Mouse (Mus musculus): Measurements from ENCODE around the gene Unc13c. TPM values are rescaled to one million over a fixed set of nuclear protein-coding genes. Genes with fewer than 3 reads are reported as not detected.

Unc13c gene
- not detected in 2 replicates for polyA plus RNA-seq (2012; ENCODE audit: insufficient read depth, low replicate concordance)

GRCm38 (mm10) chr9:73968641-73969121 is at the start of gene Unc13c:
Unc13c (minus strand) TSS chr9:73968966.
- peaks cover 8% of the 10 kb centered on the region; the same call in 1 of the 2 replicates for H3K9me3 ChIP-seq
- H3K27me3 ChIP-seq (replicated peaks): peaks cover 2% of the 10 kb centered on the region
- no peaks in the 10 kb centered on the region for H3K4me1 ChIP-seq
- H3K4me3 ChIP-seq (replicated peaks): no peak within 1 kb of the TSS
- no peaks in the 10 kb centered on the region for H3K36me3 ChIP-seq (replicated peaks; ENCODE audit: low read length)
- no peak for TF ChIP-seq FLI1 (IDR thresholded peaks at IDR 0.05; ENCODE audit: low read length)
- TF ChIP-seq GATA1 (IDR thresholded peaks at IDR 0.05; ENCODE audit: borderline replicate concordance, low read length): no peak

- no peak for TF ChIP-seq FLI1 (IDR thresholded peaks at IDR 0.05; ENCODE audit: low read length)
- TF ChIP-seq GATA1 (IDR thresholded peaks at IDR 0.05; ENCODE audit: borderline replicate concordance, low read length): no peak
- H3K9me3 ChIP-seq: no peaks in the 10 kb centered on the region
- H3K4me1 ChIP-seq: no peaks in the 10 kb centered on the region
- H3K27me3 ChIP-seq (replicated peaks): no peaks in the 10 kb centered on the region
- no peak overlapping the region for H3K4me3 ChIP-seq (replicated peaks)
- H3K36me3 ChIP-seq (replicated peaks; ENCODE audit: low read length): no peaks in the 10 kb centered on the region
Observed at GRCm38 (mm10) chr9:74007976-74008686, 39.4 kb upstream of the Unc13c start.

DNA sequence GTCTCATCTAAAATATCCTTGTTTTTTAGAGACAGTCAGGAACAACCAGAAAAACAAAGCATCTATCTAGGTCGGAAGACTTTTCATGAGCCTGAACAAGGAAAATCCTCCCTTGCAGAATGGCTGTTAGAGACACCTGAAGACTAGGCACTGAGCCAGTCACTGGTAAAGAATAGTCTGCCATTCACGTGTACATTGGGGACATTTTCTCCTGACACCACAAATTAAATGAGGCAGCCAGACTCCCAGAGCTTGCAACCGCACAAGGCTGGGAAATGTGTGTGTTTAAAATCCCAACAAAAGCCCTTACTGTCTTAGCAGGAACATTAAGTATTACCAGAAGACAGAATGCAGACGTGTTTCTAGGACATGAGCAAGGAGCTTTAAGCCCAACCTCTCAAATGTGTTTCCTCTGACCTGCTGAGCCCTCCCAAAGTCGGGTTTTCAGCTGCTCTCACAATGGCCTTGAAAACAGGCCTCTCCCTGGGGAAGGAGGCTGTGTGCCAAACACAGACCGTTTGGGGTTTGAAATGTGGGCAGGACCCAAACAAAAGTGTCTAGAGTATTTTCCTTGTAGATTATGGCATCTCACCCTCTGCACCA is 33.7 kb upstream of the Unc13c start:
- Histone ChIP-seq H3K9me3 (0 out of 2 replicates have a peak, but pooled peaks cover 5% of the 10 kb centered on the region), H3K27me3 (replicated peaks) (no peaks in the 10 kb centered on the region), H3K4me3 (replicated peaks) (no peak overlapping the region), H3K36me3 (replicated peaks; ENCODE audit: low read length) (no peaks in the 10 kb centered on the region), H3K4me1 (no peaks in the 10 kb centered on the region)
- TF ChIP-seq FLI1 (IDR thresholded peaks at IDR 0.05; ENCODE audit: low read length) (no peak), GATA1 (IDR thresholded peaks at IDR 0.05; ENCODE audit: borderline replicate concordance, low read length) (no peak)

- H3K9me3 ChIP-seq: 0 out of 2 replicates have a peak, but pooled peaks cover 3% of the 10 kb centered on the region
- H3K36me3 ChIP-seq (replicated peaks; ENCODE audit: low read length): no peaks in the 10 kb centered on the region
- no peaks in the 10 kb centered on the region for H3K4me1 ChIP-seq
- no peak overlapping the region for H3K4me3 ChIP-seq (replicated peaks)
- TF ChIP-seq GATA1 (IDR thresholded peaks at IDR 0.05; ENCODE audit: borderline replicate concordance, low read length) (no peak), FLI1 (IDR thresholded peaks at IDR 0.05; ENCODE audit: low read length) (no peak)
- no peaks in the 10 kb centered on the region for H3K27me3 ChIP-seq (replicated peaks)
Observed at GRCm38 (mm10) chr9:73988096-73988495, 19.3 kb upstream of the Unc13c start.

DNA sequence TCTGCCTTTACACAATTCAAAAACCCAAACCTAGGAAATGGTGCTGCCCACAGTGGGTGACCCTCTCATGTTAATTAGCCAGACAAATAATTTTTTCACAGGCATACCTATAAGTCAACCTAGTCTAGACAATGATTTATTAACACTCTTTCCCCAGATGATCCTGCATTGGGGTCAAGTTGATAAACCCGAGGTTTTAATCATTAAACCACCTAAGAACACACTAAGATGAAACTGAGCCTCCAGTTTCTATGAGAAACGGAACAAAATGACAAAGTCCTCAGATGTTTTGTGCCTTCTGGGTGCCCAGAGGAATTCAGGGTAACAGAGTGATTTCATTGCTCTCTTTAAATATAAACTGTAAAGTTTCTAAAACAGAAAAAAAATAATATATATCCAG is 18.5 kb upstream of the Unc13c start:
- H3K4me3 ChIP-seq (replicated peaks): no peak overlapping the region
- H3K4me1 ChIP-seq: no peaks in the 10 kb centered on the region
- no peaks in the 10 kb centered on the region for H3K36me3 ChIP-seq (replicated peaks; ENCODE audit: low read length)
- no peaks in the 10 kb centered on the region for H3K27me3 ChIP-seq (replicated peaks)
- TF ChIP-seq FLI1 (IDR thresholded peaks at IDR 0.05; ENCODE audit: low read length) (no peak), GATA1 (IDR thresholded peaks at IDR 0.05; ENCODE audit: borderline replicate concordance, low read length) (no peak)
- H3K9me3 ChIP-seq: 0 out of 2 replicates have a peak, but pooled peaks cover 3% of the 10 kb centered on the region

DNA sequence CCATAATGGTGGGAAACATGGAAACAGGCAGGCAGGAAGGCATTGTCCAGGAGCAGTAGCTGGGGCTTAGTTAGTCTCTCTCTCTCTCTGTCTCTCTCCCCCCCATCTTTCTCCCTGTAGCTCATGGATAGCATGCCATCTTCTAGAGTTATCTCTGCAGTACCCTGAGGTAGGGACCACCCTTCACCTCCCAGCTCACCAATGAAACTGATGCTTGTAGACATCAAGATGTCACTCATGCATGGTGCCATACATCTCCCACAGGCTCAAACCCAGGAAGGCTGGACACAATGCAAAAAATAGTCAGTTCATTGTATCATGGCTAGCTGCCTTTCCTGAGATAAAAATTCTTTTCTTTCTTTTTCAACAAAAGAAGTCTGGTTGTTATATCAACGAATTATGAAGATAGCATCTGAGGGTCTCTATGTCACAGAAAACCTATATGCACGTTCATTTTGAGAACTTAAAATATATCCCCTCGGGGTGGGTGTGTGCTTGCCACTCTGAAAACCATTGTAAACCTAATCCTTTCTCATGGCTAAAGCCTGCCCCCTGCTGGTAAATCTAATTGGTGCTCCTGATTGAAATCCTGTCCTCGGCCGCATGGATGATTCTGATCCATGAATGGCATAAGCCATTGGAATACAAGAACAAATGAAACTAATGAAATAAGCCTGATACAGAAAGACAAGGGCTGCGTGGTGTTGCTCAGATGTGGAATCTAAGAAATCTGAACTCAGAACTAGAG is 14.0 kb upstream of the Unc13c start:
- Histone ChIP-seq H3K4me1 (no peaks in the 10 kb centered on the region), H3K27me3 (replicated peaks) (no peaks in the 10 kb centered on the region), H3K36me3 (replicated peaks; ENCODE audit: low read length) (no peaks in the 10 kb centered on the region), H3K9me3 (no peaks in the 10 kb centered on the region), H3K4me3 (replicated peaks) (no peak overlapping the region)
- no peak for TF ChIP-seq GATA1 (IDR thresholded peaks at IDR 0.05; ENCODE audit: borderline replicate concordance, low read length)
- TF ChIP-seq FLI1 (IDR thresholded peaks at IDR 0.05; ENCODE audit: low read length): no peak

- Histone ChIP-seq H3K4me1 (no peaks in the 10 kb centered on the region), H3K27me3 (replicated peaks) (peaks cover 2% of the 10 kb centered on the region), H3K9me3 (peaks cover 8% of the 10 kb centered on the region; the same call in 1 of the 2 replicates), H3K36me3 (replicated peaks; ENCODE audit: low read length) (no peaks in the 10 kb centered on the region), H3K4me3 (replicated peaks) (no peak overlapping the region)
- TF ChIP-seq FLI1 (IDR thresholded peaks at IDR 0.05; ENCODE audit: low read length) (no peak), GATA1 (IDR thresholded peaks at IDR 0.05; ENCODE audit: borderline replicate concordance, low read length) (no peak)
Observed at GRCm38 (mm10) chr9:73972327-73972988, 3.7 kb upstream of the Unc13c start.

DNA sequence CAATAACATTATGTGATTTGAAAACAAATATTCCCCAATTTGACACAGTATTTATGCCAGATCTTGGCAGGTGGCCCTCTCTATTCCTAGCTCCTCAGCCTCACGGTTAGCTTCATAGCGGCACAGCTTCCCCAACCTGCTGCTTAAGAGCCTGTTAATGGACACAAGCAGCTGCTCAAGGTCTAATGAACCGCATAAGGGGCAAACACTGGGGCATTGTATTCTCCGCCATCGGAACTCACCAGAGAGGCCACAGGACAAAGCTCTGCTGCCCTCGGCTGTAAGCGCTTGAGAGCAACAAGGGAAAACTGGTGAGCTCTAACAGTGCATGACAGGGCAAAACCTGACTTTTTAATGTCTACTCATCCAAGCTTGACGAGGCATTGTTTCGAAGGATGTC is 2.0 kb upstream of the Unc13c start:
- H3K36me3 ChIP-seq (replicated peaks; ENCODE audit: low read length): no peaks in the 10 kb centered on the region
- no peak overlapping the region for H3K4me3 ChIP-seq (replicated peaks)
- peaks cover 2% of the 10 kb centered on the region for H3K27me3 ChIP-seq (replicated peaks)
- H3K9me3 ChIP-seq: peaks cover 8% of the 10 kb centered on the region; the same call in 1 of the 2 replicates
- TF ChIP-seq FLI1 (IDR thresholded peaks at IDR 0.05; ENCODE audit: low read length) (no peak), GATA1 (IDR thresholded peaks at IDR 0.05; ENCODE audit: borderline replicate concordance, low read length) (no peak)
- H3K4me1 ChIP-seq: no peaks in the 10 kb centered on the region

DNA sequence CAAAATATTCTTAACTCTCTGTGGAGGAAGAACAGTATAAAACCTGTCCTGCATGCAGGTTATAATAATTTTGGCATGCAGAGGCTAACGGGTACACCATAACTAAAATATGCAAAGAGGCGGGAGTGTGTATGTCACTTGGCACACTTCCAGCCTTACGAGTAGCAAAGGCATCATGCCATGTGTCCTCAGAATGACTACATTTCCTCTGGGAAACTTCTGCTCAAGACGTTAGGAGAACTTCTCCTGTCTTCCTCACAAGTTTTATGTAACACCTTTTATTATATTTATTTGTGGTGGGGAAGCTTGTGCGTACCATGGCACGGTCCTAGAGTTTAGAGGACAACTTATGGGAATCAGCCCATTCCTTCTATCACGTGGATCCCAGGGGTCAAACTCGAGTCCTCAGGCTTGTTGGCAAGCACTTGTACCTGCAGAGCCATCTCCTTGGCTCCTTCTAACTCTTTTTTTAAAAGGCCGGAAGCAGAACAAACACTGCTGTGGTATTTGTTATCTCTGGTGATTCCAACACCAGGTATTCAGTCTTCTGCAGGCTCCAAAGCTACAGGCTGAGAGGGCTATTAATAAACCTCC is 3.3 kb downstream of the Unc13c start:
- Histone ChIP-seq H3K4me1 (no peaks in the 10 kb centered on the region), H3K4me3 (replicated peaks) (no peak overlapping the region), H3K9me3 (peaks cover under 1% of the 10 kb centered on the region; the same call in 1 of the 2 replicates), H3K36me3 (replicated peaks; ENCODE audit: low read length) (no peaks in the 10 kb centered on the region), H3K27me3 (replicated peaks) (peaks cover 2% of the 10 kb centered on the region)
- TF ChIP-seq FLI1 (IDR thresholded peaks at IDR 0.05; ENCODE audit: low read length): no peak
- no peak for TF ChIP-seq GATA1 (IDR thresholded peaks at IDR 0.05; ENCODE audit: borderline replicate concordance, low read length)

All from megakaryocyte, embryonic 14.5 days (primary cell).